Mouse (Mus musculus) bone marrow, adult 2 months (tissue): ENCODE results near the gene Stxbp6. TPM values are rescaled to one million over a fixed set of nuclear protein-coding genes. Genes with fewer than 3 reads are reported as not detected.

Source experiments
- H3K27ac ChIP-seq: fragments of 200-500 bp; 2 replicates; pipeline ENCODE4 v1.5.1; 2012; ENCODE audit warnings: low read depth, mild to moderate bottlenecking, control low read depth, inconsistent platforms, low read length; ENCODE audit not compliant: control insufficient read depth, poor library complexity, insufficient read depth
- H3K4me1 ChIP-seq: fragments of 200-500 bp; 2 replicates; pipeline ENCODE4 v1.6.1; 2011; ENCODE audit warnings: low read length; ENCODE audit not compliant: control insufficient read depth, insufficient read depth
- H3K4me3 ChIP-seq: fragments of 200-500 bp; replicated peaks from 2 replicates; pipeline ENCODE3; 2011; ENCODE audit warnings: mild to moderate bottlenecking, low read depth, low read length, control low read depth; ENCODE audit not compliant: control insufficient read depth
- CTCF ChIP-seq: fragments of 200-500 bp; IDR thresholded peaks from 2 replicates; pipeline ENCODE4 v1.5.1; 2011; ENCODE audit warnings: low read length, control low read depth; ENCODE audit not compliant: control insufficient read depth, insufficient read depth
- POLR2A ChIP-seq: fragments of 200-500 bp; IDR thresholded peaks from 2 replicates; pipeline ENCODE4 v1.6.1; 2011; ENCODE audit warnings: low read depth, mild to moderate bottlenecking, control low read depth, low read length, borderline replicate concordance; ENCODE audit not compliant: control insufficient read depth
- whole genome bisulfite sequencing: fragments of 180-500 bp; shearing (Covaris S2); methylation state at CpG from one replicate; pipeline ENCODE4 v1.1.7; 2018; 5-methylcytosine and 5-hydroxymethylcytosine counted together
- polyA plus RNA-seq: library from polyadenylated mRNA; stranded (reverse); fragments of >200 nt; gene quantifications from 2 replicates; pipeline ENCODE4 v1.2.4, GENCODE M21; 2011; ENCODE audit warnings: low replicate concordance; ENCODE audit not compliant: missing spikeins, insufficient read depth, insufficient read length

Gene Stxbp6
- polyA plus RNA-seq, 1 experiment, result 1.3 TPM

- H3K4me3 ChIP-seq, result no peak overlapping the region
- H3K27ac ChIP-seq, result no peak overlapping the region
- TF ChIP-seq CTCF, result no peak
- TF ChIP-seq POLR2A, result no peak
- H3K4me1 ChIP-seq, result no peaks in the 10 kb centered on the region; the same call in 1 of the 2 replicates
- WGBS, result 52% methylated on average over 5 of the region's 5 CpGs
Measured at GRCm38 (mm10) chr12:45080036-45080752, 5.7 kb upstream of the Stxbp6 start.

GRCm38 (mm10) chr12:45075631-45076030 lies 1.1 kb upstream of the Stxbp6 start:
- H3K4me1 ChIP-seq, result no peaks in the 10 kb centered on the region
- TF ChIP-seq POLR2A (no peak), CTCF (no peak)
- H3K27ac ChIP-seq, result no peak overlapping the region
- 69% methylated on average over 11 of the region's 11 CpGs for WGBS
- H3K4me3 ChIP-seq, result no peak overlapping the region

- Histone ChIP-seq H3K4me3 (peak overlapping the region; percentile 58), H3K4me1 (no peaks in the 10 kb centered on the region), H3K27ac (no peak overlapping the region; the same call in none of the 2 replicates)
- TF ChIP-seq CTCF, result no peak
- peak; percentile 13; the same call in 1 of the 2 replicates for TF ChIP-seq POLR2A
- under 1% methylated on average over 62 of the region's 62 CpGs for WGBS
Measured at GRCm38 (mm10) chr12:45074042-45074601, 387 bp downstream of the Stxbp6 start.

- Histone ChIP-seq H3K4me1 (no peaks in the 10 kb centered on the region), H3K4me3 (peak overlapping the region; percentile 58), H3K27ac (no peak overlapping the region; the same call in 1 of the 2 replicates)
- WGBS, result 7% methylated on average over 28 of the region's 28 CpGs
- TF ChIP-seq POLR2A (no peak), CTCF (no peak)
Measured at GRCm38 (mm10) chr12:45073331-45074041, 1.0 kb downstream of the Stxbp6 start.

GRCm38 (mm10) chr12:45072185-45072584 lies 2.3 kb downstream of the Stxbp6 start:
- no peak for TF ChIP-seq CTCF
- no peak for TF ChIP-seq POLR2A
- H3K27ac ChIP-seq, result no peak overlapping the region
- H3K4me1 ChIP-seq, result no peaks in the 10 kb centered on the region
- 73% methylated on average over 3 of the region's 3 CpGs for WGBS
- H3K4me3 ChIP-seq, result no peak overlapping the region

- Histone ChIP-seq H3K4me3 (no peak overlapping the region), H3K27ac (no peak overlapping the region)
- 44% methylated on average over 9 of the region's 9 CpGs for WGBS
Measured at GRCm38 (mm10) chr12:45070186-45070585, 4.3 kb downstream of the Stxbp6 start.

GRCm38 (mm10) chr12:45068145-45068754 lies 6.3 kb downstream of the Stxbp6 start:
- Histone ChIP-seq H3K4me3 (no peak overlapping the region), H3K27ac (no peak overlapping the region), H3K4me1 (no peaks in the 10 kb centered on the region)
- no peak for TF ChIP-seq POLR2A
- no peak for TF ChIP-seq CTCF
- WGBS, result 70% methylated on average over 6 of the region's 6 CpGs

More at GRCm38 (mm10) chr12:45070186-45070585, 4.3 kb downstream of the Stxbp6 start:
- H3K4me1 ChIP-seq, result no peaks in the 10 kb centered on the region
- no peak for TF ChIP-seq POLR2A
- no peak for TF ChIP-seq CTCF

- 71% methylated on average over 3 of the region's 3 CpGs for WGBS
- no peak overlapping the region for H3K27ac ChIP-seq
Measured at GRCm38 (mm10) chr12:45067686-45068085, 6.8 kb downstream of the Stxbp6 start.

More at GRCm38 (mm10) chr12:45067686-45068085, 6.8 kb downstream of the Stxbp6 start:
- TF ChIP-seq CTCF (no peak), POLR2A (no peak)
- Histone ChIP-seq H3K4me1 (no peaks in the 10 kb centered on the region), H3K4me3 (no peak overlapping the region)
